Mouse (Mus musculus): Measurements from ENCODE around the gene Pum2. TPM values are rescaled to one million over a fixed set of nuclear protein-coding genes. Genes with fewer than 3 reads are reported as not detected.
A peak's percentile ranks its signal among the peaks of the same experiment; 100 is the strongest.

Pum2 gene
- total RNA-seq, 2 experiments from 2014 or later, result 185 to 203 TPM

DNA sequence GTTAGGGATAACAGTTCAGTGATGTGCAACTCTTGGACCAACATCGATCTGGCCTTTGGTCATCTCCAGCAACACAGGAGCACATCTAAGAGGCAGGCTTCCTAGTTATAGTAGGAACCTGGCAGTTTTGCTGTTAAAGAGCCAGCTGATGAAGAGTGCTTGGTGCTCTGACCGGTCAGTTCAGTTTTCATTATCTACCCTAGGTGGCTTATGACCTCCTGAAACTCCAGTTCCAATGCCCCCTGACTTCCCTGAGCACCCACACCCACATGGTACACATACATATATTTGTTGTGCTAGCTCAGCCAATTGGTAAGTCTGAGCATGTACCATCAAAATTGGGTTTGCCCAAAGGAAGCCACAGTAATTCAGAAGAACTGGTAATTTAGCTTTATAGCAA lies 79.7 kb downstream of the Pum2 start:
- DNase-seq (ENCODE audit: low spot score in 2 of 2), result no peak
- intact Hi-C loops (cut with DNase I), result no loop called here

DNA sequence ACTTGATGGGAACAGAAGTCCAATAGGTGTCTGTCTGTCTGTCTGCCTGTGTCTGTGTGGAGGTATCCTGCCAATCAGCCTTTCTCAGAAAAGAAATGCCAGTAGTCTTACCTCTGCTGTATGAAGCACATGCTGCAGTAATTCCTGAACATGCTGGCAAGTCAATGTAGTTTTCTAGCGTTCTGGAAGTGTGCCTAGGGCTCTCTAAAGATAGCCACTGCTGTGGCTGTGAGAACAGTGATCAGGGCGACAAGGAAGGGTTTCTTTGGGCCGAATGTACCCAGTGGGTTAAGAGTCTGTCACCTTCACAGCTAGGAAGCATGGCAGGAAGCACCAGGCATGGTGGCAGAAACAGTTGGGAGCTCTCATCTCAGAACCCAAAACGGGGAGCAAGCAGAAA lies 80.2 kb downstream of the Pum2 start:
- DNase-seq (ENCODE audit: low spot score in 2 of 2), result peak; percentile 38 to 76
- intact Hi-C loops (cut with DNase I), result no loop called here

DNA sequence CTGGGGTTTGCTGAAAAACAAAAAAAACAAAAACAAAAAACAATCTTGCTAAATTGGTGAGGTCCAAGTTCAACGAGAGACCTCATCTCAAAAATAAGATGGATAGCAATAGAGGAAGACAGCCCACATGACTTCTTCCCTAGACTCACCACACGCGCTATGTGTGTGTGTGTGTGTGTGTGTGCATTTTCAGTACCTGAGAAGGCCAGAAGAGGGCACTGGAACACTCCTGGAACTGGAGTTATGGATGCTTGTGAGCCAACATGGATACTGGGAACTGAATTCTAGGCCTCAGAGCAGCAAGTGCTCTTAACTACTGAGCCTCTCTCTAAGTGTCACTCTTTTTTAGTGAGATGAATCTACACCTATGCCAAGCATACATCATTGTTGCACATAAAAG lies 84.1 kb downstream of the Pum2 start:
- intact Hi-C loops (cut with DNase I), result no loop called here
- DNase-seq (ENCODE audit: low spot score in 2 of 2), result no peak

DNA sequence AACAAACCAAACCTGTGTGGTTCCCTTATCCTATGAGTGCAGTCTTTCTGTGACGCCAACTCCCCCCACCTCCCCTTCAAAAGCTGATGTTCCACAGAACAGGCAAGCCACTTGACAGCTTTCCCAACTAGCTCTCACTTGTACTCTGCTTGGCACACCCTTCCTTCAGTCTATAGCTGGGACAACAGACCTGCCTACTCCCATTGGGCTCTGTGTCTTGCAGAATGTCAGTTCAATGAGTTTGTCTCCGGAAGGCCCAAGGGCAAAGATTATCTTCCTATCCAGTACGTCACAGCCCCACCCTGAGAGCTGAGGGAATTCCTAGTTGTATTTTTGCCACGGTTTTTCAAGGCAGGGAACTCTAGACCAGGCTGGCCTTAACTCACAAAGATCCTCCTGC lies 85.2 kb downstream of the Pum2 start:
- no peak for DNase-seq (ENCODE audit: low spot score in 2 of 2)
- intact Hi-C loops (cut with DNase I), result no loop called here

DNA sequence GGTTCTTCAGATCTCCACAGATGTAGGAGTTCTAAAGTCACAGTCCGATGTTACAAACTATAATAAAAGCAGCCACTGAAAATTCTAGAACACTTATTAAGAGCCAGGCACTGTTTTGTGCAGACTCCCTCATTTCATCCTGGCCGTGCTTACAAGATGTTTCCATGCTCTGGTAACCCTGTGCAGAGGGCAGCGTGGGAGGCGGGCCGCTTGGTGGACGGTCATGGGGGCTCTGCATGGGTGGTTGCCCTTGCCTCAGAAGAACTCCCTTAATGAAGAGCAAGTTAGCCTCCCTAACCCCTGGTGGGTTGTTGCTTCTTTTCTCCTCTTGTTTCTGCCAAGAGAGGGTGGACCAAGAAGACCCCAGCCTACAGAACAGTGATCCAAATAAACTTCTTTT lies 85.8 kb downstream of the Pum2 start:
- DNase-seq (ENCODE audit: low spot score in 2 of 2), result no peak
- intact Hi-C loops (cut with DNase I), result no loop called here

DNA sequence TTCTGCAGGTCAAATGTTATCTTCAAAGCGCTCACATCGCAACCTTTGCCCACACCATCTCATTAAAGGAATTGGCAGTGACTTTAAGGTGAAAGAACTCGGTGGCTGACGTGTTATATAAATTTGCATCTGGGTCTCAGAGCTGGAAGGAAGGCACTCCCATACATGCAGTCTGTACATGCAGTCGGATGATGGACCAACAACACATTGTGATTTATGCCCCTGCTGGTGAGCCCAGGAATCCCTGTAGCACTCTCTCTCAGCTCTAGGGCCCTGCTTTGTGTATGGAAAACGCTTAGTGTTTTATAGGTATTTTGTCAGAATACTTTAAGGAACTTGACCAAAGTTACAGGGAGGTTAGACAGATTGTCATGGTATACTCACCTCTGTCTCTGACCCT lies 86.6 kb downstream of the Pum2 start:
- no peak for DNase-seq (ENCODE audit: low spot score in 2 of 2)
- intact Hi-C loops (cut with DNase I), result no loop called here

DNA sequence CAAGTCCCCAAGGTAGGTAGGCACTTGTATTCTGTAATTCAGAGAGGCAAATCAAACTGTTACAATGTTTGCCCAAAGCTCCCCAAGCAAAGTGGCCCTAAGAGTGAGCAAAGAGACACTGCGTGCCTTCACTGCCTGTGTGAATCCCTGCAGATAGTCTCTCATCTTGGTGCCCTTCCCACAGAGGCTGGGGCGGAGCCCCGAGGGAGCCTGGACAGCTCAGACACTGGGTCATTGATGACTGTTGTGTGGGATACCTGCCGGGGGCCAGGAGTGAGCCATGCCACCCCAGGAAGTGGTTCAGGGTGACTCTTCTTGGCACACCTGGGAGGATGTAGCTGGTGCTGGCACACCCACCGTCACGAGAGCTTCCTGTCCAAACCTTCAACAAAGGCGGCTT lies 87.1 kb downstream of the Pum2 start:
- DNase-seq (ENCODE audit: low spot score in 2 of 2), result no peak
- intact Hi-C loops (cut with DNase I), result no loop called here

DNA sequence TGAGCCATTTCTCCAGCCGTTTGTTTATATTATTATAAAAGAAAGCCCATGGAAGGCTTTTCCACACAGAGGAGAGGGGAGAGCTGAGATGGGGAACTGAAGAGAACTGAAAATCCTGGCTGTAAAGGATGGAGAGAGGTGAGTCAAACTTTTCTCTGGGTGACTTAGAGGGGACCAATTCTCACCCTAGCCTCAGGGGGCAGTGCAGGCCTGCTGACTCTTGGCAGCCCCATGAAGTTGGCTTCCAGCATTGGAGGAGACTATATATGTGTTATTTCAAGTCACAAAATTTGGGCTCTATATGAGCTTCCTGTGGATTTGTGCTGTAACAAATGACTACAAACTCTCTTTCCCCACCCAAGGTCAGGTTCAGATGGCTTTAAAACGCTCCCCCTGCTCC lies 88.7 kb downstream of the Pum2 start:
- intact Hi-C loops (cut with DNase I), result no loop called here
- no peak for DNase-seq (ENCODE audit: low spot score in 2 of 2)

DNA sequence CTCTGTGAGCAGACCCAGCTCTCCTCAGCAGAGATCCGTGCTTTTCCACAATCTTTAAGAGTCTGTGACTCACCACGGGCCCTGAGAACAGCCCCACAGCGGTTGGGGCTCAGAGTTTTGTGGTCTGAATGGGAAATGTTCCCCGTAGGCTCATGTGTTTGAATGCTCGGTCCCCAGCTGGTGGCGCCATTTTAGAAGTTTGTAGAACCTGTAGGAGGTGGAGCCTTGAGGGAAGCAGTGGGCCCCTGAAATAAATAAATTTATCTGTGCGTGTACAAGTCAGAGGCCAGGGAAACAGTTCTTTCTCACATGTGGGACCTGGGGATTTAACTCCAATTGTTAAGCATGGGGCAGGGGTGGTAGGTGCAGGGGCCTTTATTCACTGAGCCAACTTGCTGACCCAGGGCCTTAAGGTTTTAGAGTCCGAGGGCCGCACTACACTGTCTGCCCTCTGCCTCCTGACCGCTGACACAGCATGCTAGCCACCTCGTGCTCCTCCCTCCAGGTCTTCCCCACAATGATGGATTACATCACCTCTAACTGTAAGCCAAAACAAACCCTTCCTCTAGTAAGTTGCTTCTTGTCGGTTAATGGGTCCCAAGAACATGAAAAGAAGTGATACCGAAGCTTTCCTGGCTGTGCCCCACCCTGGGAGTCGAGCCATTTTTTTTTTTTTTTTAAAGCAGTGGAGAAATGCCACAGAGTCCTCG lies 90.4 kb downstream of the Pum2 start:
- intact Hi-C loops (cut with DNase I), result no loop called here

DNA sequence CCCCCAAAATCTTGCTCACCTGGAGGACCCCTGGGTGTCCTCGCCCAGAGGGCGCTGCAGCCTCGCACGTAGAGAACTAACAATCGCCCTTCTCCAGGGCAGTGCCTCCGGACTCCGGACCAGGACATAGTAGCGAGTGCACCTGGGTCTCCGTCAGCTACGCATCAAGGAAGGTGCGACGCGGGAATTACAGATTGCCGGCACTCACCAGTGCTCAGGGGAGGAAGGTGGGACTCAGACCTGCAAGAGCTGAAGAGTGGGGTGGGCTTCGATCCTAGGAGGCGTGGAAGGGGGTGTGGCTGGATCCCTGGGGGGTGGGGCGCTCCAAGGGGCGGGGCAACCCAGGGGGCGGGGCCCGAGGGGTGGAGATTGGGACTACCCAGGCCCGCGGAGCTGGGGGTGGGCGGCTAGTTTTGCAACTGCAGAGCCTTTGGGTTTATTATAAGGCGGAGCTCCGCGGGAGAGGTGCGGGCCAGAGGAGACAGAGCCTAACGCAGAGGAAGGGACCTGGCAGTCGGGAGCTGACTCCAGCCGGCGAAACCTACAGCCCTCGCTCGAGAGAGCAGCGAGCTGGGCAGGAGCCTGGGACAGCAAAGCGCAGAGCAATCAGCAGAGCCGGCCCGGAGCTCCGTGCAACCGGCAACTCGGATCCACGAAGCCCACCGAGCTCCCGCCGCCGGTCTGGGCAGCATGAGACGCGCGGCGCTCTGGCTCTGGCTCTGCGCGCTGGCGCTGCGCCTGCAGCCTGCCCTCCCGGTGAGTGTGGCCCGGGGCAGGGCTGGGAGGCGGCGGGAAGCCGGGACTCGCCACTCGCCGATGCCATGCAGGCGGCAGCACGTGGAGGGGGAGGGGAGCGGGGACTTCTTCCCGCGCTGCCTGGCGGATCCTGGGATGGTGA lies 97.3 kb downstream of the Pum2 start, which contains the start of gene Sdc1:
Sdc1 (plus strand) TSS at position 378 of the 898 bp plus-strand sequence.
- intact Hi-C loops (cut with DNase I), result loop anchor here (5.0 kb wide), 1 partner anchor 116 kb away; no protein-coding TSS in a partner anchor
- peak; percentile 31 to 37 for DNase-seq (ENCODE audit: low spot score in 2 of 2)

More for the DNA sequence above, 90.4 kb downstream of the Pum2 start:
- DNase-seq (ENCODE audit: low spot score in 2 of 2), result no peak

DNA sequence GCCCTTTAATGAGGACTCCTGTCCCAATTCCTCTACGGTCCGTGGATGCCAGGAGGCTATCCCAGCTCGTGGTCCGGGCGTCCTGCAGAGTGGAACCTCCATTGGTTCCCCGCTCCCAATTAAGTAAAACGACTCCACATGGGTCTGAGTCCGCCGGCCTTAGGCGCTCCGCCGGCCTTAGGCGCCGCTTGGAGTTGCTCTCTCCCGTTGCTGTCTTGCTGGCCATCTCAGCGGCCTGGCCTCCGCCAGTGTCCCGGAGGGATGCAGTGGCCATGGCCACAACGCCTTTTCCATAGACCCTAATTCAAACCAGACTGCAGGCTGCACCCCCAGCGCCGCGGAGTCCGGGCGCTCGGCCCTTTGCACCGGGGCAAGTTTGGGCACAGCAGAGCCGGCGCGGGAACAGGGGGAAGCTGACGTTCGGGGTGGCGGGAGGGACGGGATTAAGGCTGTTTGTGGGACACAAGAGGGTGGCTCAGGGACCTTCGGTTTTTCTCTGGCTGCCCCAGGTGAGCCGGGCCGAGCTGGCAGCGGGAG lies 98.0 kb downstream of the Pum2 start:
- DNase-seq (ENCODE audit: low spot score in 2 of 2), result no peak
- intact Hi-C loops (cut with DNase I), result loop anchor here (5.0 kb wide), 1 partner anchor 115 kb away; no protein-coding TSS in a partner anchor

DNA sequence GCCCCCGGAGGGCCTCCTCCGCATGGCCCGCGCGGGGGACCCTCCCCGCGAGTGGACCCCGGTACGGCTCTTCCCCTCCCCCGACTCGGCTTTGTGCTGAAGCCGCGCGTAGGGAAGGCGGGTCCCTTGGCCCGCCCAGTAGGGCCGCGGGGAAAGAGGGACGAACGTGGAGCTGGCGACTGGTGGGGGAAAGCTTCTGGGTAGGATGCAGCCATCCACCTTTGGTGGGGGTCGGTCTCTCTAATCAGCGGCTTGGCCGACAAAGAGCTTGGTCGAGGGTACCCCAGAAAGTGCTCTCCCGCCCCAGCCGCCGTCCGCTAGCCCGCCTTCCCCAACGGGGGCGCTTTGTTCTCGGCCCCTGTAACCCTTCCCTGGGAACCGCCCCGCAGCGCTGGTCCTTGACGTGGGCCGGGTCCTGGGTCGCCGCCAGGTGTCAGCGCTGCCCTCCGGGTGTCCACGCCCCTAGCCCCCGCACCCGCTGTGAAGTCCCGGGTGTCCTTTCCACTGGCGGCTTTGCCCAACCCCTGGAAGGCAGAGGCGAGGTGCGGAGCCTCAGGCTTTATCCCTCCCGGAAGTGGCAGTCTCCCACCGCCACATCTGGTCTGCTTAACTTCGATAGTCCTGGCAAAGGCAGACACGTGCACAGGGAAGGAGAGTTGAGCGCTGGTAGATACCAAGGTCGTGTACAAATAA lies 98.7 kb downstream of the Pum2 start:
- no peak for DNase-seq (ENCODE audit: low spot score in 2 of 2)
- intact Hi-C loops (cut with DNase I), result loop anchor here (5.0 kb wide), 1 partner anchor 115 kb away; no protein-coding TSS in a partner anchor

DNA sequence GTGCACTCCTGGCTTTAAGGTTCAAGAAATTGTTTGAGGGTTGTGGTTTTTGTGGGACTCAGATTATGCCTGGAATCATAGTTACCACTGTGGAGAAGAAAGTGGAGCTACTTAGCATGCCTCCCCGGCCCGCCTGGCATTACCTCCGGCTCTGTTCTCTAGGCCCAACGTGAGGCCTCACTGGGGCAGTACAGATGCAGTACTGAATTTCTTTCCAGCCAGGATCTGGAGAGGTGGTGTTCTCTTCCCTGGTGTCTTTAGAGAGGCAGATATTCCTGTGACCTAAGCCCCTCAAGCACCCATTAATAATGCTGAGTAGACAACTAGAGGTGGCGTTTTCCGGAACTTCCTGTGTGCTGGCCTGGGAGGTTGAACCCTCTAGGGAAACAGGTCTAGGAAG lies 99.4 kb downstream of the Pum2 start:
- no peak for DNase-seq (ENCODE audit: low spot score in 2 of 2)
- intact Hi-C loops (cut with DNase I), result loop anchor here (5.0 kb wide), 1 partner anchor 114 kb away; no protein-coding TSS in a partner anchor

DNA sequence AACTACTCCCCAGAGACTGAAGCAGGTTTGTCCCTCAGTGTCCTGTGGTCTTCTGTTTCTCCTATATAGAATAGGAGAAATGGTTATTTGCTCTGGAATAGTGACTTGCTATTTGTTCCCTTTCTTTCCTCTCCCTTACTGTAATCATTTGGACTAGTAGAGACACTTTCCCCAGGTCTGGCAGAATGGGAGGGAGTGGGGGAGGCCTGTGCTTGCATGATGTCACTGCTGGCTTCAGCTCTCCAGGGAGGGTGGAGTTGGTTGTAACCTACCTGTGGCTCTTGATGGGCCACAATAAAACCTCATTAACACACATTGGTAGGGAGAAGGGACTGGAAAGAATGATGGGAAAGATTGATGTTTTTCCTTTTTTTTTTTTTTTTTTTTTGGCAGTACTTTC lies 100.2 kb downstream of the Pum2 start:
- no peak for DNase-seq (ENCODE audit: low spot score in 2 of 2)
- intact Hi-C loops (cut with DNase I), result loop anchor here (5.0 kb wide), 1 partner anchor 113 kb away; no protein-coding TSS in a partner anchor

DNA sequence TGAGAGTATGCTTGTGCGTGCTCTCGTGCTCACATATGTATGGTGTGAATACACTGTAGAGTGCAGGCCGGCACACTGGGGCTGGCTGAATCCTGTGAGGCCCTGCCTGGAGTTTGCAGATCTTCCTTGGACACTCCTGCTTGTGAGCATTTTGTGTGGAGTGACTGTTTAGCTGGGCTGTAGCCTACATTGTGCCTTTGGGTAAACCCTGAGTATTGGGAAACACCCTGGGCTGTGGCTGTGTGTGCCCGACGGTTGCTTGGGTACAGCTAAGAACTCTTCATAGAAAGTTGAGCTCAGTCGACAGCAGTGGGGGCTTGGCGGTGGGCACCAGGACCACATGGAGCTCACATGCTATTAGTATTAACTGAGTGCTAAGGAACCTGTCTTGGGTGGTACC lies 102.3 kb downstream of the Pum2 start:
- intact Hi-C loops (cut with DNase I), result no loop called here

DNA sequence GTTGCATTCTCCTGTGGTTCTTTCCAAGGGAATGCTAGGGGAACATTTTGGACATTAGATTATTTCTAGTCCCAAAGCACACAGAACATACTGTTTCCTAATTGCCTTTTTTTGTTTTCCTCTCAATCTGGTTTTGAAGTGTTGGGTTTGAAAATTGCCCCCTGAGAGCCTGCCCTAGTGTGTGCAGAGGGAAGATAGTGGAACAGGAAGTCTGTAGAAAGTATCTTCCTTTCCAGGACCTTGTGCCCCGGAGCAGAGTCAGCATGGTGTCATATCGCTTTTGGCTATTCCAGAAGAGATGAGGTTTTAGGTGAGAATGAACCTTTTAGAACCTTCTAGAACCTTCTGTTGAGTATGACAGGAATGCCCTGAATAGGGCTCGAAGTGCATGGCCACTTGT lies 102.8 kb downstream of the Pum2 start:
- no peak for DNase-seq (ENCODE audit: low spot score in 2 of 2)
- intact Hi-C loops (cut with DNase I), result no loop called here

More for the DNA sequence above, 102.3 kb downstream of the Pum2 start:
- no peak for DNase-seq (ENCODE audit: low spot score in 2 of 2)

DNA sequence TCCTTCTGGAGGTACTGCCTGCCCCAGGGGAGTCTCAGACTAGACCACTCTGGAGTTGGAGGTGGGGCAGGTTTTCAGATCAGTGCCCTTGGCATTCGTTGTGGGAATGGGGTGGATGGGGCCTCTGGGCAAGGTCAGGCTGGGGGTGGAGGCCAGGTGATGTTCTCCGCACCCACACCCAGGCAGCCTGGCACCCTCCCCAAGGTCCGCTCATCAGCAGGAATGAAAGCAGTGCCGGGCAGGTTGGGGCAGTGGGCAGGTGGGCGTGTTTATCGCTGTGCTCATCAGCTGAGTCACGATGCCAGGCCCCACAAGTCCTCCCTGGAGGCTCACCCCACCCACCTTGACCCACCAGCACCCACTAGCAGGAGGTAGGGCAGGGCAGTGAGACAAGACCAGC lies 104.2 kb downstream of the Pum2 start:
- intact Hi-C loops (cut with DNase I), result no loop called here
- DNase-seq (ENCODE audit: low spot score in 2 of 2), result no peak

DNA sequence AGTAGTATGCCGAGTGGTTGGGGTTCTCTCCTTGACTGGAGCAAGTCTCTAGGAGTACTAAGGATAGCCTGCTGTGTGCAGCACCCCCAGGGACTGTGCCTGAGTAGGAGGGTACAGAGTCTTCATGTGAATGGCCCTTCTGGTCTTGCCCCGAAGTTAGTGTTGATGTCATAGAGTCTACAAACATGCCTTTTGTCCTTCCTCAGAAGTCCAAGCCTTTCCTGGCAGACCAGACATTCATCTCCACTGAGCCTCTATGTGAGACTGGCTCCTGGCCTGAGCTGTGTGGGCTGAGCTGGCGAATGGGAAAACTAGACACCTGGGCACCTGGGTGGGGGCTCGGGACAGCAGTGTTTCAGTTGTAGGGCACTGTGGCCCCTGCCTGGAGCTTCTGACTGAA lies 105.9 kb downstream of the Pum2 start:
- no peak for DNase-seq (ENCODE audit: low spot score in 2 of 2)
- intact Hi-C loops (cut with DNase I), result no loop called here

DNA sequence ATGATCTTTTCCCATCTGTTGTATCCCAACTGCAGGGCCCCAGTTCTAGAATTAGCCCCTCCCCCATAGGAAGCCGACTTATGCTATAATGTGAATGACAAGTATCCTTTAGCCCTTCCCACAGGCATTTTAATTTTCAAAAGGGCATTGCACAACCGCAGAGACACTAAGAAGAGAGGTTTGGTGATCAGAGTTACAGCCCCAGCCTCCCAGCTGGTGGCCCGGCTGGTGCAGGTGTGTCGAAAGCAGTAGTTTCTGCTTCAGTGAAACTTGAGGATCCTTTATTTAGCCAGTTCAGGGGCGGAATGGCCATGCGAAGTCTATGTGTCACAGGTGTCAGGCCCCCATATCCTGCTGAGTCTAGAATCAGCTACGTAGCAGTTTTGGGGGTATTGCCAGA lies 107.2 kb downstream of the Pum2 start:
- intact Hi-C loops (cut with DNase I), result no loop called here
- no peak for DNase-seq (ENCODE audit: low spot score in 2 of 2)

All from left cerebral cortex, postnatal 25 days (tissue).